Mouse (Mus musculus) heart, embryonic 11.5 days (tissue): ENCODE results near the gene Acp7. TPM values are rescaled to one million over a fixed set of nuclear protein-coding genes. Genes with fewer than 3 reads are reported as not detected.

Experiments used
- microRNA-seq: library from miRNA; unstranded; fragments of <30 nt; microRNA quantifications from one replicate; pipeline ENCODE4, GENCODE M21; 2016; ENCODE audit warnings: borderline number of aligned reads
- polyA plus RNA-seq: library from polyadenylated mRNA; unstranded; fragments of >200 nt; fragmentation: Nextera tagmentation; extraction: Ambion mirVana; gene quantifications from 2 replicates; pipeline ENCODE4 v1.2.1, GENCODE M21; 2014

Gene Acp7
- polyA plus RNA-seq, 1 experiment from 2014 or later, result not detected

Small RNAs within 50 kb of the gene (microRNA-seq; reads per million reads assigned to microRNA genes)
- 0.47 reads per million for gene Mir7049

Other genes with a start within 250 kb of the Acp7 start
- gene Med29, start 238.6 kb downstream of the Acp7 start, polyA plus RNA-seq, result 46.4 and 54.3 TPM in 2 replicates
- gene Paf1, start 238.4 kb downstream of the Acp7 start, polyA plus RNA-seq, result 70.2 and 81.4 TPM in 2 replicates
- 5.8 and 6.4 TPM in 2 replicates for gene Gmfg, start 193.9 kb downstream of the Acp7 start, polyA plus RNA-seq
- 1.4 and 1.7 TPM in 2 replicates for gene Lrfn1, start 179.4 kb downstream of the Acp7 start, polyA plus RNA-seq
- not detected in 2 replicates for gene Ifnl2, start 120.9 kb downstream of the Acp7 start, polyA plus RNA-seq
- not detected in 2 replicates for gene Ifnl3, start 108.5 kb downstream of the Acp7 start, polyA plus RNA-seq
- gene Sycn, start 90.4 kb downstream of the Acp7 start, polyA plus RNA-seq, result not detected in 2 replicates
- gene Nccrp1, start 84.1 kb downstream of the Acp7 start, polyA plus RNA-seq, result not detected in 2 replicates
- 22.2 and 22.8 TPM in 2 replicates for gene Samd4b, start 33.2 kb downstream of the Acp7 start, polyA plus RNA-seq
- 25.4 and 27.6 TPM in 2 replicates for gene Pak4, start 33.1 kb downstream of the Acp7 start, polyA plus RNA-seq
- 3.3 and 5.1 TPM in 2 replicates for gene Fbxo27, start 61.5 kb upstream of the Acp7 start, polyA plus RNA-seq
- 12.0 and 12.7 TPM in 2 replicates for gene Fbxo17, start 85.5 kb upstream of the Acp7 start, polyA plus RNA-seq
- 133 and 134 TPM in 2 replicates for gene Mrps12, start 110.5 kb upstream of the Acp7 start, polyA plus RNA-seq
- gene Sars2, start 110.7 kb upstream of the Acp7 start, polyA plus RNA-seq, result 20.9 and 21.2 TPM in 2 replicates
- not detected in 2 replicates for gene Ccer2, start 124.8 kb upstream of the Acp7 start, polyA plus RNA-seq
- 52.2 and 55.3 TPM in 2 replicates for gene Sirt2, start 135.4 kb upstream of the Acp7 start, polyA plus RNA-seq
- 34.7 and 38.0 TPM in 2 replicates for gene Nfkbib, start 136.2 kb upstream of the Acp7 start, polyA plus RNA-seq
- 2.4 and 2.5 TPM in 2 replicates for gene Rinl, start 157.6 kb upstream of the Acp7 start, polyA plus RNA-seq
- gene Hnrnpl, start 177.2 kb upstream of the Acp7 start, polyA plus RNA-seq, result 210 and 212 TPM in 2 replicates
- 139 and 149 TPM in 2 replicates for gene Ech1, start 193.9 kb upstream of the Acp7 start, polyA plus RNA-seq
- 2.2 and 3.9 TPM in 2 replicates for gene Lgals4, start 202.5 kb upstream of the Acp7 start, polyA plus RNA-seq
- gene Lgals7, start 232.5 kb upstream of the Acp7 start, polyA plus RNA-seq, result 0.82 and 1.0 TPM in 2 replicates